Mouse (Mus musculus) forebrain, embryonic 16.5 days (tissue): ENCODE data around the gene Egf. TPM values are rescaled to one million over a fixed set of nuclear protein-coding genes. Genes with fewer than 3 reads are reported as not detected.

Source experiments
- ATAC-seq: fragments of 200-750 bp; cut with Nextera tagmentation; 2 replicates; pipeline ENCODE4 v1.8.0; 2017; ENCODE audit warnings: mild to moderate bottlenecking, moderate library complexity
- H3K27ac ChIP-seq: fragments of 300-500 bp; sonication (generic); 2 replicates; pipeline ENCODE4 v1.5.1; 2014; ENCODE audit warnings: low read length, control low read depth
- H3K27me3 ChIP-seq: fragments of 300-500 bp; sonication (generic); replicated peaks from 2 replicates; pipeline ENCODE4 v1.6.1; 2014; ENCODE audit warnings: low read length; ENCODE audit not compliant: control insufficient read depth, insufficient read depth
- H3K36me3 ChIP-seq: fragments of 300-500 bp; sonication (generic); 2 replicates; pipeline ENCODE4 v1.6.1; 2014; ENCODE audit not compliant: control insufficient read depth, insufficient read depth
- H3K4me1 ChIP-seq: fragments of 300-500 bp; sonication (generic); replicated peaks from 2 replicates; pipeline ENCODE4 v1.6.1; 2014; ENCODE audit warnings: low read length; ENCODE audit not compliant: control insufficient read depth, insufficient read depth
- H3K4me2 ChIP-seq: fragments of 300-500 bp; sonication (generic); 2 replicates; pipeline ENCODE4 v1.6.1; 2014; ENCODE audit warnings: mild to moderate bottlenecking, low read length, control low read depth
- H3K4me3 ChIP-seq: fragments of 300-500 bp; sonication (generic); replicated peaks from 2 replicates; pipeline ENCODE4 v1.5.1; 2014; ENCODE audit warnings: mild to moderate bottlenecking, low read length, control low read depth
- H3K9ac ChIP-seq: fragments of 300-500 bp; sonication (generic); replicated peaks from 2 replicates; pipeline ENCODE4 v1.6.1; 2014; ENCODE audit warnings: low read depth, low read length, control low read depth
- H3K9me3 ChIP-seq: fragments of 300-500 bp; sonication (generic); 2 replicates; pipeline ENCODE4 v1.6.1; 2016; ENCODE audit warnings: low read length; ENCODE audit not compliant: control insufficient read depth
- WGBS: fragments of 180-500 bp; shearing (Covaris S2); extraction: QIAGEN DNeasy Blood & Tissue Kit; methylation state at CpG from one replicate; pipeline ENCODE4 v1.1.7; 2014; 5-methylcytosine and 5-hydroxymethylcytosine counted together
- polyA plus RNA-seq: library from polyadenylated mRNA; unstranded; fragments of >200 nt; fragmentation: Nextera tagmentation; extraction: Ambion mirVana; gene quantifications from 2 replicates; pipeline ENCODE4 v1.2.1, GENCODE M21; 2015

Egf gene
- polyA plus RNA-seq, 1 experiment from 2014 or later: 3.0 TPM

GRCm38 (mm10) chr3:129725592-129725991 is 29.5 kb downstream of the Egf start:
- Histone ChIP-seq H3K36me3 (no peaks in the 10 kb centered on the region), H3K27me3 (0 out of 2 replicates have a peak, but pooled peaks cover 2% of the 10 kb centered on the region), H3K4me3 (peak overlapping the region; percentile 80), H3K9ac (peak overlapping the region; percentile 73; the same call in 1 of the 2 replicates), H3K27ac (no peak overlapping the region; the same call in 1 of the 2 replicates), H3K4me2 (peak overlapping the region; percentile 51), H3K4me1 (peaks cover 3% of the 10 kb centered on the region; the same call in 1 of the 2 replicates), H3K9me3 (no peaks in the 10 kb centered on the region)
- 71% methylated on average over 5 of the region's 5 CpGs for WGBS
- peak; percentile 24 for ATAC-seq

GRCm38 (mm10) chr3:129724961-129725501 is 30.1 kb downstream of the Egf start:
- Histone ChIP-seq H3K36me3 (no peaks in the 10 kb centered on the region), H3K27me3 (0 out of 2 replicates have a peak, but pooled peaks cover 2% of the 10 kb centered on the region), H3K4me1 (peaks cover 3% of the 10 kb centered on the region; the same call in 1 of the 2 replicates), H3K4me2 (peak overlapping the region; percentile 81), H3K9me3 (no peaks in the 10 kb centered on the region), H3K27ac (peak overlapping the region; percentile 94), H3K9ac (peak overlapping the region; percentile 73), H3K4me3 (peak overlapping the region; percentile 80)
- peak; percentile 99 for ATAC-seq
- 0% methylated on average over 24 of the region's 24 CpGs for WGBS

- H3K4me3 ChIP-seq: peak overlapping the region; percentile 80
- ATAC-seq: peak; percentile 25
- peak overlapping the region; percentile 81 for H3K4me2 ChIP-seq
- no peaks in the 10 kb centered on the region for H3K9me3 ChIP-seq
- 65% methylated on average over 5 of the region's 5 CpGs for WGBS
- no peak overlapping the region; the same call in 1 of the 2 replicates for H3K27ac ChIP-seq
- peak overlapping the region; percentile 73 for H3K9ac ChIP-seq
- H3K4me1 ChIP-seq: peaks cover 3% of the 10 kb centered on the region; the same call in 1 of the 2 replicates
- H3K27me3 ChIP-seq: 0 out of 2 replicates have a peak, but pooled peaks cover 2% of the 10 kb centered on the region
- H3K36me3 ChIP-seq: no peaks in the 10 kb centered on the region
These were observed 30.6 kb downstream of the Egf start for GRCm38 (mm10) chr3:129724505-129724904.

- Histone ChIP-seq H3K4me1 (peaks cover 3% of the 10 kb centered on the region; the same call in 1 of the 2 replicates), H3K9me3 (no peaks in the 10 kb centered on the region), H3K4me3 (no peak overlapping the region), H3K9ac (no peak overlapping the region), H3K27ac (no peak overlapping the region), H3K4me2 (no peak overlapping the region), H3K27me3 (0 out of 2 replicates have a peak, but pooled peaks cover 2% of the 10 kb centered on the region), H3K36me3 (no peaks in the 10 kb centered on the region)
- no peak for ATAC-seq
- WGBS: 60% methylated on average over 4 of the region's 4 CpGs
These were observed 31.8 kb downstream of the Egf start for GRCm38 (mm10) chr3:129723311-129723710.

DNA sequence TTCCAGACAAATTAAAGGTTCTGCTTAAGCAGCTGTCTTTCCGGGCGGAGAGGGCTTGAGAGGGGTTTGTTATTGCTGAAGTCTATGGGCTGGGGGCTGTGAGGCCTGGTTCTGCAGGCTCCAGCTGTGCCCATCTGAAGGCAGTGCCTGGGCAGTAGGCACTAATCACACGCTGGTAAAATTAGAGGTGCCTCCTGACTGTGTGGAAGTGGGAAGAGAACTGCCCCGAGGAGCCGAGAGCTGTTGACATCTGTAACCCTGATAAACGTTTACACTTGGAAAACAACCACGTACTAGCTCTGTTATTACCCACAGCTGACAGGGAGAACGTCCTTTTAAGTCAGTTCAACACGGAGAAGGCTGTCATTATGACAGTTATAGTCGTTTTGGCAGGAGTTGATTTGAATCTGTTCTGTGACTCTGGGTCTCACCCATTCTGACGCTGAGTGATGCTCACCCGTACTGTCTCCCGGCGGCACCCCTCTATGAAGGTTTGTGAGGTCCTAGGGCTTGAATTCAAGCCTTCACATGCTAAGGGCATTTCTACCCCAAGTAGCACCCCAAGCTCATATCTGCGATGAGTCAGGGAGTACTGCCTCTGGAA is 40.5 kb downstream of the Egf start:
- no peak overlapping the region for H3K27ac ChIP-seq
- WGBS: 76% methylated on average over 15 of the region's 15 CpGs

DNA sequence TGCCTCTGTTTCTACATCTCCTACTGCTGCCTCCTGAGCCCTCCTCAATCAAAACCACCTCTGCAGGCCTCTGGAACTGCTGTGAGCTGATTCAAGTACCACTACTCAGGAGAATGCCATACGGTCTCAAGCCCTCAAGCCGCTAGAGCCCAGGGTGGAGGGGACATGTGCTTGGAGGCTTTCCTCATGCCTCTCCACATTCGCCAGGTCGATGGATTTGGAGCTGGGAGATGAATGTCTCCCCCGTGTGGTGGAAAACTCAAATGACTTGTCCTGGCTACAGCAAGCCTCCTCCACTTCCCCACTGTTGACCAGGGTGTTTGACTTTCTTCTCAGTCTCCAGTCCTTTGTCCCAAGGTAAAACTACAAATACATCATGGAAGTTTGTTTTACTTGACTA is 47.0 kb downstream of the Egf start:
- peak; percentile 47; the same call in 1 of the 2 replicates for ATAC-seq
- Histone ChIP-seq H3K4me2 (no peak overlapping the region), H3K9me3 (no peaks in the 10 kb centered on the region), H3K27ac (no peak overlapping the region), H3K4me1 (no peaks in the 10 kb centered on the region), H3K27me3 (no peaks in the 10 kb centered on the region), H3K36me3 (no peaks in the 10 kb centered on the region), H3K9ac (no peak overlapping the region), H3K4me3 (no peak overlapping the region)
- WGBS: 18% methylated on average over 5 of the region's 5 CpGs

More for the DNA sequence above, 40.5 kb downstream of the Egf start:
- Histone ChIP-seq H3K9me3 (no peaks in the 10 kb centered on the region), H3K9ac (no peak overlapping the region), H3K4me3 (no peak overlapping the region), H3K4me1 (no peaks in the 10 kb centered on the region), H3K4me2 (no peak overlapping the region), H3K36me3 (0 out of 2 replicates have a peak, but pooled peaks cover 3% of the 10 kb centered on the region), H3K27me3 (no peaks in the 10 kb centered on the region)
- peak; percentile 50 for ATAC-seq

- H3K4me2 ChIP-seq: no peak overlapping the region
- H3K27ac ChIP-seq: no peak overlapping the region
- no peaks in the 10 kb centered on the region for H3K9me3 ChIP-seq
- no peak for ATAC-seq
- no peaks in the 10 kb centered on the region for H3K36me3 ChIP-seq
- WGBS: 84% methylated on average over 8 of the region's 8 CpGs
- H3K9ac ChIP-seq: no peak overlapping the region
- H3K4me3 ChIP-seq: no peak overlapping the region
- no peaks in the 10 kb centered on the region for H3K27me3 ChIP-seq
- H3K4me1 ChIP-seq: no peaks in the 10 kb centered on the region
These were observed 56.2 kb downstream of the Egf start for GRCm38 (mm10) chr3:129698882-129699281.

DNA sequence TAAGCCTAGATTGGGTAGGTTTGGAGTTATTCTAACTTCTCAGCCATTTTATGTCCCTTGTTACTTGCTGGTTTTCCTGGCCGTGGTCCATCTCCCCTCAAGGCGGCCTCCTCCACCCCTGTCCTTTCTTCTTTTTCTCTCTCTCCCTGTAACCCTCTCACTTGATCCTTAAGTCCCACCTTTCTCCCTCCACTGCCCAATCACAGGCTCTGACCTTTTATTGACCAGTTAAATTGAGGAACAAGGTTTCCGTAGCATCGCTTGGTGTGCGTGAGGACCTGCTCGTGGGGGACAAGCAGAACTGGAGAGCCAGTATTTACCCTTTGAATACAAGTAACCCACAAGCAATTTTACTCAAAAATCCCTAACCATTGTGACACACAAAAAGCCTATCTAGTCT is 56.8 kb downstream of the Egf start:
- no peak overlapping the region for H3K27ac ChIP-seq
- WGBS: 85% methylated on average over 6 of the region's 6 CpGs
- H3K36me3 ChIP-seq: no peaks in the 10 kb centered on the region
- H3K4me2 ChIP-seq: no peak overlapping the region
- no peaks in the 10 kb centered on the region for H3K9me3 ChIP-seq
- no peak for ATAC-seq
- H3K4me1 ChIP-seq: no peaks in the 10 kb centered on the region
- no peak overlapping the region for H3K9ac ChIP-seq
- no peaks in the 10 kb centered on the region for H3K27me3 ChIP-seq
- H3K4me3 ChIP-seq: no peak overlapping the region

DNA sequence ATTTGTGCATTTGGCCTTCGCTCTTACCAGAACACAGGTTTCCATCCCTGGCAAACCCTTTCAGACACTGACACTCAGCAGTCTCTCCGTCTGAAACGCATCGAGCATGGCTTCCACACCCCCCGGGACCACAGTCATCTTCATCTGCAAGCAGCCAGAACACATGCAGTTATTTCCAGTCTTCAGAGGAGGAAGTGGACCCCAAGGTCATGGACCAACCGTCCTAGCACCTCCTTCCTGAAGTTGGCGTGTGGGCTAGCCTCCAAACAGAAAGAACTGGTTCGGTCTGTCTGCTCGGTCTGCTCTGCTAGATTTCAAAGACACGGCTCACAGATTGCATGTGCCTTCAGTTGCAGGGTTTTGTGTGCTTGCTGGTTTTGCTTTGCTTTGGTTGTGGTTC is 57.4 kb downstream of the Egf start:
- 90% methylated on average over 10 of the region's 10 CpGs for WGBS
- H3K36me3 ChIP-seq: no peaks in the 10 kb centered on the region
- H3K9me3 ChIP-seq: no peaks in the 10 kb centered on the region
- no peak for ATAC-seq
- no peak overlapping the region for H3K9ac ChIP-seq
- H3K4me3 ChIP-seq: no peak overlapping the region
- H3K27ac ChIP-seq: no peak overlapping the region
- H3K4me1 ChIP-seq: no peaks in the 10 kb centered on the region
- no peaks in the 10 kb centered on the region for H3K27me3 ChIP-seq
- H3K4me2 ChIP-seq: no peak overlapping the region
